ENCODE assay signal across 8 mouse cellular contexts in the genomic region with DNA sequence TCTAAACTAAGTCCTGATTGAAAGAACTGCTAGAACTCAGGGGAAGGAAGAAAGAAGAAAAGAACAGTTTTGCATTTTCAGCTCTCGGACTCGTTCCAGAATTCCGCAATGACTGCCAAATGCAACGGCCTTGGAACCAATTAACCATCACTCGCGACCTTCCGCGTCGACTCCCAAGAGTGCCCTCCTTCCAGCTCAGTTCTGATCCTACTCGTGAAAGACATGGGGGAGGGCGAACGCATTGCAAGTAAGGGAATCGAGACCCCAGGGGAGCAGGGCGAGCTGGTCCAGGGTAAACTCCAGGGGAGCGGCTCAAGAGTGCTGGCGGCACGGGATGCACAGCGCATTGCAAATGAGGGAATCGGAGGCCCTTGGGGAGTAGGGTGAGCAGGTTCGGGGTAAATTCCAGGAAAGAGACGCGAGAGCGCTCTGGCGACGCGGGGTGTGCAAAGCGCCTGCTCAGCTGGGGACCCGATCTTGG. TPM values are rescaled to one million over a fixed set of nuclear protein-coding genes. Genes with fewer than 3 reads are reported as not detected.
DNase-seq lines count a peak whose midpoint lies in the region; ATAC-seq and TF ChIP-seq lines count a peak whose summit lies in the region.

No protein-coding gene starts in this region.

- no peaks in the 10 kb centered on the region for H3K27me3 ChIP-seq in cerebellum, adult 2 months (ENCODE audit: control insufficient read depth, insufficient read depth, low read length)
- H3K27me3 ChIP-seq in intestine, embryonic 15.5 days (replicated peaks): no peaks in the 10 kb centered on the region
- H3K27me3 ChIP-seq in limb, embryonic 11.5 days (ENCODE audit: control insufficient read depth, insufficient read depth, low read length): no peaks in the 10 kb centered on the region
- H3K27me3 ChIP-seq in midbrain, embryonic 11.5 days (ENCODE audit: control insufficient read depth, insufficient read depth, low read length): no peaks in the 10 kb centered on the region

- no peaks in the 10 kb centered on the region for H3K9me3 ChIP-seq in intestine, embryonic 15.5 days
- no peaks in the 10 kb centered on the region for H3K9me3 ChIP-seq in limb, embryonic 11.5 days (ENCODE audit: control insufficient read depth, low read length)
- no peaks in the 10 kb centered on the region for H3K9me3 ChIP-seq in midbrain, embryonic 11.5 days (ENCODE audit: control insufficient read depth, low read length)

- no peak for TF ChIP-seq POLR2A in cerebellum, adult 2 months (IDR thresholded peaks at IDR 0.05; ENCODE audit: borderline replicate concordance, insufficient read depth, low read length)

- no peak for TF ChIP-seq CTCF in cerebellum, adult 2 months (IDR thresholded peaks at IDR 0.05; ENCODE audit: borderline replicate concordance, insufficient read depth, low read depth, low read length)

- peak overlapping the region; percentile 69 for H3K9ac ChIP-seq in intestine, embryonic 15.5 days
- H3K9ac ChIP-seq in limb, embryonic 11.5 days (ENCODE audit: low read length): peak overlapping the region; percentile 66
- H3K9ac ChIP-seq in midbrain, embryonic 11.5 days (ENCODE audit: low read length): peak overlapping the region; percentile 58

- peak overlapping the region; percentile 88 for H3K4me2 ChIP-seq in intestine, embryonic 15.5 days (replicated peaks)
- H3K4me2 ChIP-seq in limb, embryonic 11.5 days (ENCODE audit: low read depth, severe bottlenecking): peak overlapping the region; percentile 60
- H3K4me2 ChIP-seq in midbrain, embryonic 11.5 days: peak overlapping the region; percentile 76

- H3K36me3 ChIP-seq in intestine, embryonic 15.5 days: peaks cover 18% of the 10 kb centered on the region
- peaks cover 7% of the 10 kb centered on the region for H3K36me3 ChIP-seq in limb, embryonic 11.5 days (ENCODE audit: control insufficient read depth, insufficient read depth, low read length)
- peaks cover 13% of the 10 kb centered on the region; the same call in 1 of the 2 replicates for H3K36me3 ChIP-seq in midbrain, embryonic 11.5 days (ENCODE audit: control insufficient read depth, insufficient read depth, low read length)

- 0 out of 2 replicates have a peak, but pooled peaks cover 3% of the 10 kb centered on the region for H3K4me1 ChIP-seq in cerebellum, adult 2 months (ENCODE audit: control insufficient read depth, insufficient read depth, low read length)
- H3K4me1 ChIP-seq in intestine, embryonic 15.5 days (replicated peaks): 0 out of 2 replicates have a peak, but pooled peaks cover 5% of the 10 kb centered on the region
- H3K4me1 ChIP-seq in limb, embryonic 11.5 days (ENCODE audit: control insufficient read depth, insufficient read depth, low read length): peaks cover 3% of the 10 kb centered on the region; the same call in 1 of the 2 replicates
- H3K4me1 ChIP-seq in midbrain, embryonic 11.5 days (ENCODE audit: control insufficient read depth, insufficient read depth, low read length): peaks cover 7% of the 10 kb centered on the region; the same call in 1 of the 2 replicates

- peak; percentile 83 for ATAC-seq in intestine, embryonic 15.5 days
- ATAC-seq in limb, embryonic 11.5 days (ENCODE audit: insufficient number of reproducible peaks, low FRiP score, low TSS enrichment, low read depth): no peak; the same call in none of the 2 replicates
- ATAC-seq in midbrain, embryonic 11.5 days (ENCODE audit: low FRiP score): peak; percentile 78

- H3K27ac ChIP-seq in cerebellum, adult 2 months (ENCODE audit: insufficient read depth, low read length): peak overlapping the region; percentile 30
- peak overlapping the region; percentile 46 for H3K27ac ChIP-seq in intestine, embryonic 15.5 days
- H3K27ac ChIP-seq in limb, embryonic 11.5 days (replicated peaks; ENCODE audit: low read depth, low read length): peak overlapping the region; percentile 11; the same call in 1 of the 2 replicates
- H3K27ac ChIP-seq in midbrain, embryonic 11.5 days (ENCODE audit: low read depth, low read length): peak overlapping the region; percentile 32

- peak overlapping the region; percentile 77 for H3K4me3 ChIP-seq in cerebellum, adult 2 months (replicated peaks; ENCODE audit: insufficient read depth, low read depth, low read length)
- peak overlapping the region; percentile 88 for H3K4me3 ChIP-seq in intestine, embryonic 15.5 days (replicated peaks)
- peak overlapping the region; percentile 83 for H3K4me3 ChIP-seq in limb, embryonic 11.5 days (ENCODE audit: low read depth, low read length)
- H3K4me3 ChIP-seq in midbrain, embryonic 11.5 days (ENCODE audit: low read depth, low read length): peak overlapping the region; percentile 73

- under 1% methylated on average over 28 of the region's 28 CpGs for WGBS in cerebellum, adult 2 months
- WGBS in intestine, embryonic 15.5 days: under 1% methylated on average over 28 of the region's 28 CpGs
- under 1% methylated on average over 28 of the region's 28 CpGs for WGBS in limb, embryonic 11.5 days
- WGBS in midbrain, embryonic 11.5 days: under 1% methylated on average over 28 of the region's 28 CpGs

- peak; percentile 47 to 64 for DNase-seq in right cerebral cortex, adult 2 months (ENCODE audit: low spot score in 2 of 2)
- no peak for DNase-seq in right cerebral cortex, postnatal 4 days
- DNase-seq in cerebellum, adult 2 months: peak in 1 of 2 experiments; percentile 64
- DNase-seq in frontal cortex, postnatal 36 days (ENCODE audit: low spot score in 2 of 2): peak; percentile 63 to 65
- DNase-seq in limb, embryonic 11.5 days (ENCODE audit: low spot score): no peak
- peak; percentile 97 for DNase-seq in midbrain, embryonic 11.5 days (ENCODE audit: low spot score, missing footprints)
- DNase-seq in retina, embryonic 14.5 days (ENCODE audit: low spot score): no peak

RNA-seq across cellular contexts. Expression of gene Tulp3, which starts 0.4 kb away (rescaled TPM):
- 44.0 and 44.8 TPM in 2 replicates for polyA plus RNA-seq in cerebellum, adult 2 months (2012; rRNA removed)
- polyA plus RNA-seq in intestine, embryonic 15.5 days (2015; fragmentation: Nextera tagmentation; extraction: Ambion mirVana): 10.4 and 11.9 TPM in 2 replicates
- 21.4 and 22.3 TPM in 2 replicates for polyA plus RNA-seq in limb, embryonic 11.5 days (2014; fragmentation: Nextera tagmentation; extraction: Ambion mirVana)
- 14.5 and 15.5 TPM in 2 replicates for polyA plus RNA-seq in midbrain, embryonic 11.5 days (2014; fragmentation: Nextera tagmentation; extraction: Ambion mirVana)

RNA-seq across cellular contexts. Expression of gene Rhno1, which starts 7.5 kb away (rescaled TPM):
- 11.1 and 11.9 TPM in 2 replicates for polyA plus RNA-seq in cerebellum, adult 2 months (2012; rRNA removed)
- 97.9 and 107 TPM in 2 replicates for polyA plus RNA-seq in intestine, embryonic 15.5 days (2015; fragmentation: Nextera tagmentation; extraction: Ambion mirVana)
- polyA plus RNA-seq in limb, embryonic 11.5 days (2014; fragmentation: Nextera tagmentation; extraction: Ambion mirVana): 190 and 195 TPM in 2 replicates
- polyA plus RNA-seq in midbrain, embryonic 11.5 days (2014; fragmentation: Nextera tagmentation; extraction: Ambion mirVana): 176 and 178 TPM in 2 replicates

RNA-seq across cellular contexts. Expression of gene Foxm1, which starts 7.5 kb away (rescaled TPM):
- polyA plus RNA-seq in cerebellum, adult 2 months (2012; rRNA removed): 1.2 and 1.5 TPM in 2 replicates
- 25.7 and 26.3 TPM in 2 replicates for polyA plus RNA-seq in intestine, embryonic 15.5 days (2015; fragmentation: Nextera tagmentation; extraction: Ambion mirVana)
- polyA plus RNA-seq in limb, embryonic 11.5 days (2014; fragmentation: Nextera tagmentation; extraction: Ambion mirVana): 50.9 and 61.1 TPM in 2 replicates
- polyA plus RNA-seq in midbrain, embryonic 11.5 days (2014; fragmentation: Nextera tagmentation; extraction: Ambion mirVana): 49.8 and 55.3 TPM in 2 replicates

RNA-seq across cellular contexts. Expression of gene Tex52, which starts 20.0 kb away (rescaled TPM):
- 5.4 and 8.0 TPM in 2 replicates for polyA plus RNA-seq in cerebellum, adult 2 months (2012; rRNA removed)
- 0.13 and 0.16 TPM in 2 replicates for polyA plus RNA-seq in intestine, embryonic 15.5 days (2015; fragmentation: Nextera tagmentation; extraction: Ambion mirVana)
- polyA plus RNA-seq in limb, embryonic 11.5 days (2014; fragmentation: Nextera tagmentation; extraction: Ambion mirVana): 0.33 TPM in 1 of 2 replicates, not detected in the other
- 0.25 and 0.44 TPM in 2 replicates for polyA plus RNA-seq in midbrain, embryonic 11.5 days (2014; fragmentation: Nextera tagmentation; extraction: Ambion mirVana)

RNA-seq across cellular contexts. Expression of gene Gm44596, which starts 20.1 kb away (rescaled TPM):
- polyA plus RNA-seq in cerebellum, adult 2 months (2012; rRNA removed): not detected in 2 replicates
- polyA plus RNA-seq in intestine, embryonic 15.5 days (2015; fragmentation: Nextera tagmentation; extraction: Ambion mirVana): not detected in 2 replicates
- polyA plus RNA-seq in limb, embryonic 11.5 days (2014; fragmentation: Nextera tagmentation; extraction: Ambion mirVana): not detected in 2 replicates
- not detected in 2 replicates for polyA plus RNA-seq in midbrain, embryonic 11.5 days (2014; fragmentation: Nextera tagmentation; extraction: Ambion mirVana)

Comparison
In these comparisons a context has a peak if more than half of its experiments do, and no peak if none do; other contexts are left out.
1. DNase-seq: peak in right cerebral cortex, adult 2 months (2 of 2), frontal cortex, postnatal 36 days (2 of 2) and midbrain, embryonic 11.5 days (single experiment); none in right cerebral cortex, postnatal 4 days (single experiment), limb, embryonic 11.5 days (single experiment) and retina, embryonic 14.5 days (single experiment).
2. RNA of gene Foxm1, which starts 7.5 kb away (polyA plus RNA-seq): 49.8 to 55.3 TPM in midbrain, embryonic 11.5 days, 50.9 to 61.1 TPM in limb, embryonic 11.5 days and 25.7 to 26.3 TPM in intestine, embryonic 15.5 days; 1.2 to 1.5 TPM in cerebellum, adult 2 months; every median in the first group is over 10 times any median in the second.
3. Peak in every context shown above with its lines, with median percentiles within 50 percentile points of each other: H3K27ac ChIP-seq, H3K4me3 ChIP-seq, H3K4me2 ChIP-seq and H3K9ac ChIP-seq.